Mouse (Mus musculus): ENCODE data around the gene Commd1. TPM values are rescaled to one million over a fixed set of nuclear protein-coding genes. Genes with fewer than 3 reads are reported as not detected.

Commd1 gene
- polyA plus RNA-seq, 2 experiments = 89.7 to 372 TPM

DNA sequence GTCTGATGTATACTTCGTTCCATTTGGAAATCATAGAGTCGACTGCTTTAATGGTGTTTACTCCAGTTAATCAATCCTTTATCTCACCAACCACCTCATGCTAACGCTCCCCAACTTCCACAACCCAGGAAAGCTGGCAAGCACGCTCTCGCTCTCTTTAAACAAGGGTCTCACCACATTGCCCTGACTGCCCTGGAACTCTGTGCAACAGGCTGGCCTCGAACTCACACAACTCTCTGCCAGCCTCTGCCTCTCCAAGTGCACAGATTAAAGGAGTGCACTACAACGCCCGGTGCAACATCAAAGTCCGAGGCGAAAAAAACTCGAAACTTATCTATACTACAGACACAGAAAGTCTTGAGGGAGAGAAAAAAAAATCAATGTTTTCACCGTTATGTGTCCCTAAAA, 635 bp downstream of the Commd1 start:
- peak overlapping the region; percentile 72 for H3K9ac ChIP-seq (ENCODE audit: low read depth, low read length, severe bottlenecking)
- peaks cover 9% of the 10 kb centered on the region; the same call in 1 of the 2 replicates for H3K4me1 ChIP-seq (ENCODE audit: control insufficient read depth, insufficient read depth, low read length)
- TF ChIP-seq POLR2A (IDR thresholded peaks at IDR 0.05; ENCODE audit: borderline replicate concordance, extremely low read depth, insufficient read depth, insufficient read length) = no peak
- ATAC-seq (ENCODE audit: low FRiP score, low read depth) (peak; percentile 4), DNase-seq (ENCODE audit: low spot score) (no peak)
- H3K27ac ChIP-seq (replicated peaks; ENCODE audit: low read depth, low read length) = peak overlapping the region; percentile 94
- no peaks in the 10 kb centered on the region for H3K9me3 ChIP-seq (ENCODE audit: control insufficient read depth, low read length)
- H3K27me3 ChIP-seq (ENCODE audit: control insufficient read depth, insufficient read depth, low read length) = no peaks in the 10 kb centered on the region
- peaks cover 21% of the 10 kb centered on the region for H3K36me3 ChIP-seq (ENCODE audit: control insufficient read depth, insufficient read depth, low read length)
- H3K4me3 ChIP-seq (replicated peaks; ENCODE audit: low read length) = peak overlapping the region; percentile 63
- H3K4me2 ChIP-seq (replicated peaks; ENCODE audit: low read depth, low read length, severe bottlenecking) = peak overlapping the region; percentile 56
- 4% methylated on average over 12 of the region's 12 CpGs for WGBS

DNA sequence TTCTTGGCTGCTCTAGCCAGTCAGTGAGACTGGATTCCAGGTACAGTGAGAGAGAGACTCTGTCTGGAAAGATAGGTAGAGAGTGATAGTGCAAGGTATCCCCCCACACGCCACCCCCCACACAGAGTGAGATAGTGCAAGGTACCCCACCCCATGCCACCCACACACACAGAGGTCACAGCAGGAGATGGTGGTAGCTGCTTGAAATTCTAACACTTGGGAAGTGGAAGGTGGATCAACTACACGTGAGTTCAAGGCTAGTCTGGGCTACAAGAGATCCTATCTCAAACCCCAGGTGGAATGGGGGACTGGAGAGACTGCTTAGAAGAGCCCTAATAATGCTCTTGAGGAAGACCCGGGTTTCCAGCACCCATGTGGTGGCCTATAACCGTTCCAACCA, 1.1 kb downstream of the Commd1 start:
- peaks cover 11% of the 10 kb centered on the region; the same call in 1 of the 2 replicates for H3K4me1 ChIP-seq (ENCODE audit: control insufficient read depth, insufficient read depth, low read length)
- no peaks in the 10 kb centered on the region for H3K27me3 ChIP-seq (ENCODE audit: control insufficient read depth, insufficient read depth, low read length)
- H3K4me2 ChIP-seq (replicated peaks; ENCODE audit: low read depth, low read length, severe bottlenecking) = peak overlapping the region; percentile 56
- TF ChIP-seq POLR2A (IDR thresholded peaks at IDR 0.05; ENCODE audit: borderline replicate concordance, extremely low read depth, insufficient read depth, insufficient read length) = no peak
- peak overlapping the region; percentile 72 for H3K9ac ChIP-seq (ENCODE audit: low read depth, low read length, severe bottlenecking)
- ATAC-seq (ENCODE audit: low FRiP score, low read depth) = no peak
- H3K9me3 ChIP-seq (ENCODE audit: control insufficient read depth, low read length) = no peaks in the 10 kb centered on the region
- 37% methylated on average over 4 of the region's 4 CpGs for WGBS
- H3K27ac ChIP-seq (replicated peaks; ENCODE audit: low read depth, low read length) = no peak overlapping the region
- peak overlapping the region; percentile 63 for H3K4me3 ChIP-seq (replicated peaks; ENCODE audit: low read length)
- peaks cover 25% of the 10 kb centered on the region for H3K36me3 ChIP-seq (ENCODE audit: control insufficient read depth, insufficient read depth, low read length)
- DNase-seq (ENCODE audit: low spot score) = no peak

DNA sequence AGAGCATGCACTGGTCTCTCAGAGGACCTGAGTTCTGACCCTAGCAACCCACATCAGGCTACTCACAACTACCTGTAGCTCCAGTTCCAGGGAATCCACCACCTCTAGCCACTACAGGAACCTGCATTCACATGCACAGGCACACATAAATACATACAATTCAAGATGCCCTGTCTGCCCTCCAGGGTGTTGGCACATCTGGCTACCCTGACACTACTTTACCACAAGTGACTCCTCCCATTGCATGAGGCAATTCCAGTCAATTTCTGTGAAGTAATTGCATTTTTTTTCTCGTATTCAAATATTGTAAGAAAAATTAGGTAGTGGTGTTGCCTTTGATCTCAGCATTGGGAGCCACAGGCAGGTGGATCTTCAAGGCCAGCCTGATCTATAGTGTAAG, 3.0 kb downstream of the Commd1 start:
- WGBS = 90% methylated on average over 1 of the region's 1 CpGs
- no peak for TF ChIP-seq POLR2A (IDR thresholded peaks at IDR 0.05; ENCODE audit: borderline replicate concordance, extremely low read depth, insufficient read depth, insufficient read length)
- Histone ChIP-seq H3K4me1 (ENCODE audit: control insufficient read depth, insufficient read depth, low read length) (peaks cover 16% of the 10 kb centered on the region), H3K36me3 (ENCODE audit: control insufficient read depth, insufficient read depth, low read length) (peaks cover 25% of the 10 kb centered on the region), H3K27me3 (ENCODE audit: control insufficient read depth, insufficient read depth, low read length) (no peaks in the 10 kb centered on the region), H3K4me2 (replicated peaks; ENCODE audit: low read depth, low read length, severe bottlenecking) (no peak overlapping the region), H3K4me3 (replicated peaks; ENCODE audit: low read length) (no peak overlapping the region), H3K9ac (ENCODE audit: low read depth, low read length, severe bottlenecking) (no peak overlapping the region), H3K27ac (replicated peaks; ENCODE audit: low read depth, low read length) (no peak overlapping the region), H3K9me3 (ENCODE audit: control insufficient read depth, low read length) (no peaks in the 10 kb centered on the region)
- DNase-seq (ENCODE audit: low spot score) (no peak), ATAC-seq (ENCODE audit: low FRiP score, low read depth) (no peak)

GRCm38 (mm10) chr11:22978711-22979110, 3.5 kb downstream of the Commd1 start:
- Histone ChIP-seq H3K27ac (replicated peaks; ENCODE audit: low read depth, low read length) (no peak overlapping the region), H3K4me3 (replicated peaks; ENCODE audit: low read length) (no peak overlapping the region), H3K4me1 (ENCODE audit: control insufficient read depth, insufficient read depth, low read length) (peaks cover 21% of the 10 kb centered on the region), H3K27me3 (ENCODE audit: control insufficient read depth, insufficient read depth, low read length) (no peaks in the 10 kb centered on the region), H3K9me3 (ENCODE audit: control insufficient read depth, low read length) (peaks cover 4% of the 10 kb centered on the region), H3K9ac (ENCODE audit: low read depth, low read length, severe bottlenecking) (no peak overlapping the region), H3K4me2 (replicated peaks; ENCODE audit: low read depth, low read length, severe bottlenecking) (no peak overlapping the region), H3K36me3 (ENCODE audit: control insufficient read depth, insufficient read depth, low read length) (peaks cover 28% of the 10 kb centered on the region)
- WGBS = 70% methylated on average over 1 of the region's 1 CpGs
- no peak for ATAC-seq (ENCODE audit: low FRiP score, low read depth)
- no peak for TF ChIP-seq POLR2A (IDR thresholded peaks at IDR 0.05; ENCODE audit: borderline replicate concordance, extremely low read depth, insufficient read depth, insufficient read length)
- no peak for DNase-seq (ENCODE audit: low spot score)

DNA sequence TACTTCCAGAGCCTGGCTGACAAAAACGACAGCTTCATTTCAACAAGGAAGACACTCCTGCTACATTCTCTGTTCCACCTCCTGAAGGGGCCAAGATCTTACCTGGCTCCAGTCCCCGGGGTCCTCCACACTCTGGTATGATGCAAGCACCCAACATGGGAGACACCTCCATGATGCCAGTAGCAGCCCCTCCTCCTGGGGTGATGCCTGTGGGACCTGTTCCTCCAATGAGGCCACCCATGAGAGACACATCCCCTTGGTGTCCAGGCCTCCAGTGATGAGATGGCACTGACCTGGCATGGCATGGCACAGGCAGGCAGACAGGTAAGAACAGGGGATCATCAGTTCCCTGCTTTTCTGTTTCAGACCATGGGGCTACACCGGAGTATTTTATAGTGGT, 4.0 kb downstream of the Commd1 start:
- peaks cover 21% of the 10 kb centered on the region for H3K4me1 ChIP-seq (ENCODE audit: control insufficient read depth, insufficient read depth, low read length)
- no peak overlapping the region for H3K4me3 ChIP-seq (replicated peaks; ENCODE audit: low read length)
- peaks cover 9% of the 10 kb centered on the region for H3K9me3 ChIP-seq (ENCODE audit: control insufficient read depth, low read length)
- no peak for TF ChIP-seq POLR2A (IDR thresholded peaks at IDR 0.05; ENCODE audit: borderline replicate concordance, extremely low read depth, insufficient read depth, insufficient read length)
- peaks cover 32% of the 10 kb centered on the region for H3K36me3 ChIP-seq (ENCODE audit: control insufficient read depth, insufficient read depth, low read length)
- no peaks in the 10 kb centered on the region for H3K27me3 ChIP-seq (ENCODE audit: control insufficient read depth, insufficient read depth, low read length)
- DNase-seq (ENCODE audit: low spot score) (no peak), ATAC-seq (ENCODE audit: low FRiP score, low read depth) (no peak)
- no peak overlapping the region for H3K4me2 ChIP-seq (replicated peaks; ENCODE audit: low read depth, low read length, severe bottlenecking)
- H3K27ac ChIP-seq (replicated peaks; ENCODE audit: low read depth, low read length) = no peak overlapping the region
- WGBS = 85% methylated on average over 3 of the region's 3 CpGs
- H3K9ac ChIP-seq (ENCODE audit: low read depth, low read length, severe bottlenecking) = no peak overlapping the region

DNA sequence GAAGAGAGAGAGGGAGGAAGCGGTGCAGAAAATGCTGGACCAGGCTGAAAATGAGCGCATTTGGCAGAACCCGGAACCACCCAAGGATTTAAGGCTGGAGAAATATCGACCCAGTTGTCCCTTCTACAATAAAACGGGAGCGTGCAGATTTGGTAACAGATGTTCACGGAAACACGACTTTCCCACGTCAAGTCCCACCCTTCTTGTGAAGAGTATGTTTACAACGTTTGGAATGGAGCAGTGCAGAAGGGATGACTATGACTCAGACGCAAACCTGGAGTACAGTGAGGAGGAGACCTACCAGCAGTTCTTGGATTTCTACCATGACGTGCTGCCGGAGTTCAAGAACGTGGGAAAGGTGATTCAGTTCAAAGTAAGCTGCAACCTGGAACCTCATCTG, 8.6 kb downstream of the Commd1 start:
- peaks cover 14% of the 10 kb centered on the region for H3K4me1 ChIP-seq (ENCODE audit: control insufficient read depth, insufficient read depth, low read length)
- H3K9ac ChIP-seq (ENCODE audit: low read depth, low read length, severe bottlenecking) = peak overlapping the region; percentile 52
- H3K36me3 ChIP-seq (ENCODE audit: control insufficient read depth, insufficient read depth, low read length) = peaks cover 25% of the 10 kb centered on the region; the same call in 1 of the 2 replicates
- ATAC-seq (ENCODE audit: low FRiP score, low read depth) (no peak), DNase-seq (ENCODE audit: low spot score) (no peak)
- TF ChIP-seq POLR2A (IDR thresholded peaks at IDR 0.05; ENCODE audit: borderline replicate concordance, extremely low read depth, insufficient read depth, insufficient read length) = no peak
- no peak overlapping the region for H3K27ac ChIP-seq (replicated peaks; ENCODE audit: low read depth, low read length)
- H3K4me2 ChIP-seq (replicated peaks; ENCODE audit: low read depth, low read length, severe bottlenecking) = peak overlapping the region; percentile 59
- H3K9me3 ChIP-seq (ENCODE audit: control insufficient read depth, low read length) = peaks cover 33% of the 10 kb centered on the region
- H3K27me3 ChIP-seq (ENCODE audit: control insufficient read depth, insufficient read depth, low read length) = no peaks in the 10 kb centered on the region
- peak overlapping the region; percentile 54 for H3K4me3 ChIP-seq (replicated peaks; ENCODE audit: low read length)
- WGBS = 60% methylated on average over 14 of the region's 14 CpGs

Data from limb, embryonic 14.5 days (tissue).